Mouse (Mus musculus) right cerebral cortex, postnatal 36 days (tissue): Measurements from ENCODE around the gene Kcnq2.

Experiments
- DNase-seq, 2 experiments: peaks; one replicate each; pipeline ENCODE4 v3.0.0; 2022; ENCODE audit warnings: low spot score in 2 of 2, mixed read lengths in 1 of 2

Kcnq2 gene

DNA sequence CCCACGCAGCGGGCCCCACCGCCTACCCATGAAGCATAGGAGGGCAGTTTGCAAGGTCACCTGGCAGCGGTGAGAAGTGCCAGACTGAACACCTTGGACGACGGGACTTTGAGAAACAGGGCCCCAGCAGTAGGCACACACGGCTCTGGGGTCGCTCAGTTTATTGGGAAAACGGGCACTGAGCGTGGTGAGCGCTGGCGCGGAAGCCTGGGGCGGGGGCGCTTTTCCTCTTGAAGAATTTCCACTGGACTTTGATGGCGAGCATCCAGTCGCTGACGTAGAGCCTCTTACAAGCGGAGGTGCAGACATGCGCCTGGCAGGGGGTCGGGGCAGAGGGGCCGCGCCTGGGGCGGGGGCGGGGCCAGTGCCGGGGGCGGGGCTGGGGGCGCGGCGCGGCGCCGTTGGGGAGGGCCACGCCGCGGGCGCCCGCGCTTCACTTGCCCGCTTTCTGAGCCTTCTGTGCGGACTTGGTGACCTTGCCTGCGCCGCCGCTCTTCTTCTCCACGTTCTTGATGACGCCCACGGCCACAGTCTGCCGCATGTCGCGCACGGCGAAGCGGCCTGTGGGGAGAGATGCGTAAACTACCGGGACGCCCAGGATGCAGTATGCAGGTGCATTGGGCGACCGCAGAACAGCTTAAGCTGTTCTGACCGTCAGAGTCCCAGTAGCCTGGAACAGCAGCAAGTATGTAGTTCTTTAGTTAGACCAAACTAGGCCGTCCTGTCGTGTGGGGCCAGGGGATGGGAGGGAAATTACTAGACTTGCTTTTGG, 12.6 kb upstream of the Kcnq2 start:
- peak in 1 of 2 experiments; percentile 36 for DNase-seq

DNA sequence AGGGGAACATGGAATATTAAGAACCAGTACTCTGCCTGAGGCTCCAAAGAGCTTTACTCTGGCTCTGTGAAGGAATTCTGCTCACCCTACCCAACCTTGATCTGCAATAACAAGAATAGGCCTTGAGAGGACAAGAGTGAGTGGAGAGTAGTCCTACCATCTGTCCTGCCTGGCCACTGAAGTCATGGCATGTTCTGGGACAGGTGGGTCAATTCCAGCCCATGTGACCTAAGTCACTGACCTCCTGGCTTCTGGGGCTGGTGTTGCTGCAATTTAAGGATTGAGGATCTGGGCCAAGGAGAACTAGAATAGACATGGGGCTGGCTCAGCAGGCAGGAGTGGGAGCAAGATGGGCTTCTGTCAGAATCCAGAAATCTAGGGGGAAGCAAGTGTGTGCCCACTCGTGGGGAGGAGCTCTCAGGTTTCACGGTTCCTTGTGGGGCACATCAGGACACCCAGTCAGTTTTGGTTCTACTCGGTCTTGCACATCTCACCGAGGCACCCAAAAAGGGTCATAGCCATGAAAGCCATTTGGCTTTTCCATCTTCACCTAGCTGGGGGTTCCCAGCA, 12.0 kb upstream of the Kcnq2 start:
- no peak for DNase-seq

DNA sequence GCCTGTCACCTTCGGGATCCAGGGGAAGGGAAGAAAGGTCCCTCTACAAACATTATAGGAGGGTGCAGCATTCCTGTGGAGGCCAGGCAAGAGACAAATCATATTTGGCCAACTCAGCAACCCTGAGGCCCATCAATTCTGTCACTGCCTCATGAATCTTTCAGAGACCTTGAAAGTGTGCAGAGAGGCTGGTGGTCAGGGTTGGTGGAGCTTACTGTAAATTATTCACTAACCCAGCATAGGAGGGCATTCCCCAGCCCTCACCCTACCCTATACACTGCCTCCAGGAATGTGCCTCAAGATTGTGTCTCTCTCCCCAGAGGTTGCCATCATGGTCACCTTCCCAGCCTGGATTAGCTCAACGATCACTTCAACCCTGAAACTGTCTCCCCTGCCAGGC, 9.6 kb upstream of the Kcnq2 start:
- DNase-seq, result no peak

DNA sequence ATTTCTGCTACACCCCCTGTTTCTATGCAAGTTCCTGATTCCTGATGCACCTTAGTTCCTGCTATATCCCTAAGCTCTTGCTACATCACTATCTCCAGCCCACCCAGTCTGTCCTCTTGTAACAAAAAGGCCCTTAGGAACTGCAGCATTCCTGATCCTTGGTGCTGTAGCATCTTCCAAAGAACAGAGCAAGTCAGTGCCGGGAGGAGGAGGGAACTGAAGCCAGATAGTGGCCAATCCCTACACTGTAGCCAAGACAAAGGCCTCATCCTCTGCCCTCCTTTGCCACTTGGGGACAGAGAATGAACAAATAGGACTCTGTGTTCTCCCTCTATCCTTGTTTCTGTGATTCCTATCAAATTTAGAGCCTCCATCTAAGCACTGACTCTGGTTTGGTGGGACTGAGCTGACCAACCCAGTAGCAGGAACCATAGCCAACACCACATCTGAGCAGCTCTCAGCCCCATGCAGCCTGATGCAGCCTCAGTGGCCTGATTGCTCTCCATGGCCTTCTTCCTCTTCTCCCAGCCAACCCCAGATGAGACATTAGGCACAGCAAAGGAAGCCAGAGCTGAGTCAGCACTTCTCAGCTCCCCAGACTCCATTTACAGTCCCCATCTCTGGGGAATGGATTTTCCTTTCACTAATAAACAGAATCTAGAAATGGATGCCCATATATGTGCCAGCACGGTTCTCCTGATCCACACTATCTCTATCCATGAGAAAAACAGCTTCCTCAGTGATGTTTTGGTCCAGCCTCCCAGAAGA, 8.6 kb upstream of the Kcnq2 start:
- no peak for DNase-seq

DNA sequence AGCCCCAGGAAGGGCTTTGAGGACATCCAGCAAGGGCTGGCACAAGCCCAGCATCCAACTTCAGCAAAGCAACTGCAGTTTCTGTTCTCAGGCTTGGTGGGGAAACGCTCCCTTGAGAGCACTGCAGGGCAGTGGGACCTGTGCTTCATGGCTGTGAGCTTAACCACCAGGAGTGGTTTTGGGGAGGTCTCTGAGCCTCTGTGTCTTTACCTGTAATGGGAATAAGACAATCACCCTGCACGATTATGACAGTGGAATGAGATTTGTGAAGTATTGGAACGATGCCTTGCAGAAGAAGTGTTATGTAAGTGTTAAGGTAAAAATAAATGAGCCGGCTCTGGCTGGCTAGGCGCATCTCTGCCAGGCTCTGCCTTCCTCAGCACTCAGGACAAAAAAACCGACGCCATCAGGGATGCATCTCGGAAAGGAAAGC, 7.6 kb upstream of the Kcnq2 start:
- no peak for DNase-seq

DNA sequence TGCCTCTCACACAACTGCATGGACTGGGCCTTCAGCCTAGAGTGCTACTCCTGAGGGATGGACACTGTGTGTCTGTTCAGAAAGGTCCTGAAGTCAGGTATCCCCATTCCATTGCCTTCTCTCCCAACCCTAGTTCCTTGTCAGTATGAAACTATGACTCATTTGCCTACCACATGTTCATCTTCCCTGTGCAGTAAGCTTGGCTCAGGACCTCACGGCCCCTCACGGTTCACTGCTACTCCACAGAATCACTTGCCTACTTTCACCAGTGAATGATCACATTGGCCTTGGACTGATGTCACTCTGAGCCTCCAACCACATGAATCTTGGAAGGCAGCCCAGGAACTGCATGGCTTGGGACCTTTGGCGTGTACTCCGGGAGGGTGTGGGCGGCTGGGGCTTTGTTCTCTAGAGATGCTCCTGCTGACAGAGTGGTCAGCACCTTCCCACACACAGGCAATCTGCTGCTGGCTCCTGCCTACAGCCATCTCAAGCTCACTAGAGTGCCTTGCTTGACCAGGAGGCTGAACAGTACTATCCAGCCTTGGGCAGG, 4.6 kb upstream of the Kcnq2 start:
- no peak for DNase-seq

DNA sequence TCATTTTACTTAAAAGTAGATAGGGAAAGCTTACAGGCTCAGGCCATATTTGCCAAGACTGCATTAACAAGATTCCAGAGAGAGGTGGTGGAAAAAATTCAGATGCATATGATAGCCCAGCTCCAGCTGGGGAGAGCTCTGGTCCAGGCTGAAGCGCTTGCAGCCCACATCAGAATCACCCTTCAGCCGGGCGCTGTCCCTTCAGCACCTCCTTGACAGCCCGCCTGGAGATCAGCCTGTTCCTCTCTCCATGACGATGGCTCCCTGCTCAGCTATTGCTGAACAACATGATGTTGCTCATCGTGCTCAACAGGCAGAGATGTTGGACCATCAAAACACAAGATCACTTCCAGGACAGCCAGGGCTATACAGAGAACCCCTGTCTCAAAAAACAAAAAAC, 1.8 kb upstream of the Kcnq2 start:
- no peak for DNase-seq

DNA sequence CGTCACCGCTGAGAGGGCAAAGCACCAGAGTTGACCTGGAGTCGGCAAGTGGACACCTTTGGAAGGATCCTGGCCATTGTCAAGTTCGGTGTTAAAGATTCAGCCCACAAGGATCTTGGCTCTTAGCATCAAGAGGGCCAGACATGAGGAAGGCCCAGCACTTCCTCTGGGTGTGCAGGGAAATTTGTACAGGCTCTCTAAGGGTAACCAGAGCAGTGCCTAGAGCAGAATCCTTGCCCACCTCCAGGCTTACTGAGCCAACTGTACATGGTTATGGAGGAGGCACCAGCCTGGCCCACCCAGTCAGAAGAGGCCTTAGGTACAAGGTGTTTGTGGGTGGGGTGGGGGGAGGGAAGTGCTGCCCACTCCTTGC, 332 bp upstream of the Kcnq2 start:
- no peak for DNase-seq

DNA sequence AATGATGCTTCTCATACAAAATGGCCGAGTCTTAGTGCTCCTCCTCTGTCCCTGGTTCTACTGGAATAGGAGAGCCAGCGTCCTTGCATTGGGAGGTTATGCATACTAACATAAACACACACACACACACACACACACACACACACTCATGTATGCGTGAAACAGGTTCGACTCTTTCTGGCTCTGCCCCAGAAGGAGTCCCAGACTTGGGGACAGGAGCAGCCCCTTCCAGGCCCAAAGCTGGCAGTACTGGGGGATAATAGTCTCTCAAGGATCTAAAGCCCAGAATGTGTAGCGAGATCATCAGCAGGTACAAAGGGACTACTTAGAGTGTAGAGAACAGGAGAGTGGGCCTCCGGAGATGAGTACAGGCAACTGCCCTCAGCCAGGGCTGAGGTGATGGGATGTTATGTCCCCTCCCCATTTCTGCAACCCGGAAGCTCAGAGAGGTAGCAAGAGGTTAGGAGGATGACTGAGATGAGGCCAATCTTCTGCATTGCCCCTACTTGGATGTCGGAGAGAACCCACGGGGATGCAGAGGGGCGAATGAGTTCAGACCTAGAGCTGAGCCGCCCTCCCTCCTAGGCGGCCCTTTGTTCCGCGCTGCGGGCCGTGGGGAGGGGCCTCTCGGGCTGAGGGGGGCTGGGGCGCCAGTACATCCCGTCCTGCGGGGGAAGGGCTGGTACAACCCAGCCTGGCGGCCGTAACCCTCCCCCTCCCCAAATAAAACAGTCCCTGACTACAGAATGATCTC, 1.1 kb downstream of the Kcnq2 start:
- no peak for DNase-seq

DNA sequence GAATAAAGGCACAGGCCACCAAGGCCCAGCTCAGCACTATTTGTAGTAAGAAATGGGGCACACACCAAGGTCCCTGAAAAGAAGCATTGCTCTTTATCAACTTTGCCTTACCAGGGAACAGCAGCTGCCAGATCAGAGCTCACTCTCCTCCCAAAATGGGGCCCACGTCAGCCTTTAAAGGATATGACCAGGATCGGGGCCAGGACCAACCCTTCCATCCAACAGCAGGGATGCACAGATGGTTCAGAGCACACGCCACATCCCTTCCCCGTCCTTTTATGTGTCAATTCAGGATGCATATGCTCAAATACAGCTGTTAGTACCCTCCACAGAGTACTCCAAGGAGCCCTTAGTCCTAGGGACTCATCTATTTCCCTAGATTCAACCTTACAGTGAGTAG, 4.9 kb downstream of the Kcnq2 start:
- DNase-seq, result no peak

DNA sequence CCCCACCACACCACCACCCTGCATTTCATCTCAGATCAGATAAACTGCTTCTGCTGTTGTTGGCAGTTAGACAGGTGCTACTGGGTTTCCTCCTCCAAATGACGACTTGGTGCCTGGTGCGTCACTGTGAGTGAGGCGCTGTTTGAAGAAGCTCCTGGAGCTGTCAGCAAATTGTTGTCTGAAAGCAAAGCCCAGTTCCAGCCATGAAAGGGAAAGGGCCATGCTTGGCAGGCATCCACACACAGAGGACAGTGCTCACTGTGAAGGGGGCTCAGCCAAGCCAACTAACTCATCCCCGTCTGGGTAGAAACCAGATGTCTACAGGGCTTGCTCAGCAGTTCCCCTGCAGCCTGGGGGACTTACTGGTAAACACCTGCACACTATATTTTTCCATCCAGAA, 6.1 kb downstream of the Kcnq2 start:
- peak in 1 of 2 experiments; percentile 51 for DNase-seq

DNA sequence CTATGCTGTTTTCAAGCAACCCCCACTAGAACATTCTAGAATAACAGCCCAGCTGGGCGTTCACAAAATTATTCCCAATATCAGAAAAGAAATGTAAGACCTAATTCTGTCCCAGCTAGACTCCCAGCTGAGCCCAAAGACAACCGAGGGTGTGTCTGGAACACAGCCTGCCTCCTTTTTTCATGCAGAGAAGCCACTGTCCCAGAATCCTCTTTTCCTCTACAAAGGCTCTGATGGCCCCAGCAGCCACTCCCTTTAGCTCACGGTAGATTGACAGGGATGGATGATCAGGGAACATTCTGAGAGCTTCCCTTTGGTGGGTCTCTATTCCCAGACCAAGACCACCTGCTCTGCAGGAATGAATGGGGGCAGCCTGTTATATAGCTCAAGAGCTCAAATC, 7.3 kb downstream of the Kcnq2 start:
- no peak for DNase-seq

DNA sequence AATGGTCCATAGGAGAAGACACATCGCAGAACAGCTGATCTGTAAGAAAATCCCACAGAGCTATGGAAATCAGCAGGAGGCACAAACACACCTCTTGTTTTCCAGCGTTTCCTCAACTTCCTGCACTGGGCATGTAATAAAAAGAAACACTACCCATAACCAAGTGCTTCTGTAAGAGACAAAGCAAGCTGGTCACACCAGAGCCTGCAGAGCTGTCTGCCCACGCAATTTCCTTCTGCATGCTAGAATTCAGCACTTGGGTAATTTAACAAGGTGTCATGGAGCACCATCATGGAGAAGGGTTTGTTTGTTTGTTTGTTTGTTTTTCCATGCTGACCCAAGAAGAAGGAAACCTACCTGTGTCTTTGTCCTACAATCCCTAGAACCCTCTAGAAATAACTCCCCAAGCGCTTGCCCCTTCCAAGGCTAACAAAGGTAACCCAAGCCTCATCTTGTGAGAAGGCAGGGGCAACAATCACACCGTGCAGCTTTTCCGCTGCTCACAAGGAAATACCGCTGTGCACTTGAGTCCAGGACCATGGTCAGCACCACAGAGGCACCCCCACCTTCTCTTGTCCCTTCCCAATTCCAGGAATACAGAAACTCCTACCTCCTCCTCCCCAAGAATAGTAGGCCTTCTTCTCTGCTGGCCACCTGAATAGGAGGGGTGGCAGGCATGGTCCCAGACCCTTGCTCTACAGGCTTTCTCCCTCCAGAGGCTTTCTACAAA, 9.2 kb downstream of the Kcnq2 start:
- no peak for DNase-seq

DNA sequence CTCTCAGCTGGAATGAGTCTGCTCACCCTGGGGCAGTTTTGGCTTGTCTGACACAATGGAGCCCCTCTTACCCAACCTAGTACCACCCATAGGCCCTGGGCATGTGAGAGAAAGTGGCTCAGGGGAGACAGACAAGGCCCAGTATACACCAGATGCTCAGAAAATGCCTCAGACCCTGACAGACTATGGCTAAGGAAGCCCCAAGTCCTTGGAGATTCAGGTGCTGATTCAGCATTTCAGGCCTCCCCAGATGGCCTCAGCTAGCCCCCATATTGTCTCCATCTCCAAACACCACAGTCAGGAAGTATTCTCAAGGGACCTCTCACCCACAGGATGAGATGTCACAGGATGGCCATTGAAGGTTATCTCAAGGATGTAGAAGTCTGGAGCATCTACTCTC, 12.5 kb downstream of the Kcnq2 start:
- no peak for DNase-seq

DNA sequence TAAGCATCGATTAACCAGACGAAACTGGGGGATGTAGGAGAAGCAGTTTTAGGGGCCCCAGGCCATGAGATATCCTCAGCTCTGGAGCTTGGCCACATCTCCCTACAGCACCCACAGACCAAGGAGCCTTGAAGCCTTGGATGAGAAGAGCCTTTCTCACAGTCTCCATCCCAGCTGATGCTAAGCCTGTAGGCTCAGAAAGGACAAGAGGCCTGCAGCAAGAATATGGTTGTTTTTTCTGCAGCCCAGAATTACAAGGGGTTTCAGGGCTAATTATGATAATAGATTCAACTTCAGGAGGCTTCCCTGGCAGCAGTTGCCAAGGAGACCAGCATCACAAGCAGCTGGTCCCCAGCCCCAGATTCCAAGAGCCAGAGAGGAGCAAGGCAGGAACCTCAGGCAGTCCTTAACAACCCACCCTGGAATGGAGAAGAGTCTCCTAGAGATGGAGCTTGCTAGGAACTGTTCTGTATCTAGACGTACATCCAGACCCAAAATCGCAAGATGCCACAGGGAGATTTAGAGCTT, 14.1 kb downstream of the Kcnq2 start:
- no peak for DNase-seq

DNA sequence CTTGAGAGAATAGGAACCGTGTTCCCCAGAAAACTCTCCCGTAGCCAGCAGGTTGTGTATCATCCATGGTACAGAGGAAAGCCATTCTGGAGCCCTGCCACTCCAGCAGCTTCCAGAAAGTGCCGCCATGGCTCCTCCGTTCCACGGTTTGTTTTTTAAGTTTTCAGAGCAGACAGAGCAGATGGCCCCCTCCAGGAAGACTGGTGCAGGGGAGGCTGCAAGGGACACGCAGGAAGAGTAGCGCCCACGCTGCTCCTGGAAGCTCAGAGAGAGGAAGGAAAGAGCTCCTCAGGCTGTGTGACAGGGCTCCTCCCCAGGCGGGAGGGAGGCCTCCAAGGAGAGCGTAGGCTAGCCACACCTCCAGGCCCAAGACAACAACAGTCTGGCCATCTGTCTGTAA, 15.1 kb downstream of the Kcnq2 start:
- DNase-seq, result peak; percentile 91 to 94

DNA sequence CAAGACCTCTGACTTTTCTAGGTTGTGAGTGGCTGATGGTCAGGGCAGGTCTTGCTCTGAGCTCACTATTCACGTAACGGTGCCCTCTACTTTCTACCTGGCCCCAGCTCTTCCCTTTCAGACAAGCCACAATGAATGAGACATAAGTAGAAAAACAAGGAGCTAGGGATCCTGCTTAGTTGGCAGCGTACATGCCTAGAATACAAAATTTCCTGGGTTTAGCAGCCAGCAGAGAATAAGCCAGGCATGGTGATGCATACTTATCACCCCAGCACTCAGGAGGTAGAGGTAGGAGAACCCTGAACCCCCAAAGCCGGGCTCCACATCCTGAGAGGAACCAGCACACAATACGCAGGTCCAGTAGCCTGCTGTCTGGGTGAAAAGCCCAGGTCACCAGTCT, 18.7 kb downstream of the Kcnq2 start:
- DNase-seq, result no peak

DNA sequence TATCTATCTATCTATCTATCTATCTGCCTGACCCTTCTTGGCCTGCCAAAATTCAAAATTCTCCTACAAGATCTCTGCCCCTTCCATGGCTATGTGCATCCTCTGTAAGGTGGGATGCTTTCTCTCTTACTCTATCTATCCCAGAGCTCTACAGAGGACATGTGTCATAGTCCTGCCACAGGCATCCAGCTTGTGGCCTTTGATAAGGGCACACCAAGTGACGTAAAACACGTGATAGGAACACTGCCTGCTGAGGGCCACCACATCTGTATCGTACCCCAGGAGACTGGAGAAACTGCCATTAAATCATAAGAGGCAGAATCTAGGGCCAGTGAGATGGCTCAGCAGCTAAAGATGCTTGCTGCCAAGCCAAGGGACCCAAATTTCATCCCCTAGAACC, 19.7 kb downstream of the Kcnq2 start:
- no peak for DNase-seq

DNA sequence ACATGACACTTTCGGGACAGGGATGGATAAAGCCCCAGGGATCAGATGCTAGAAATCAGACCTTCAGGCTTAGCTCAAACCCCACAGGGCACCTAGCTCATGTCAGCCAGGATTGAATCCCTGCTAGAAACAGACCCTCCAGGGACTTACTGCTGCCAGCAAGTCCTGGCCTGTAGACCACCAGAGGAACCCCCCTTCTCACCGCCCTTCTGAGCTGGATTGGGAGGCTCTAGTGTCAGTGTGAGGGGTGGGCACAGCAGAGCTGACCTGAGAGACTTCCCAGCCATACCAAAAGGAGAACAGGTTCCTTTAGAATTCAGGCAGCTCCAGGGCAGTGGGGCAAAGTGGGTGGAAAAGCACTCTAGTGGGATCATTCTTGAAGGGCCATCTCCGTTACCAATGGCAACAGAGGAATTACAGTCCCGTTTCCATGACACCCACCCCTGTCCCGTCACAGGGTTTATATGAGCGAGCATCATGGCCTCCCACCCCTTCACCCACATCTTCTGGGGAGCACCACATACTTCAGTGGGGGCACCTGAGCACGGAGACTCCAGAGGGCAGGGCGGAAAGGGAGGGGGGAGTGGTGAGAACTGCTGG, 21.2 kb downstream of the Kcnq2 start:
- no peak for DNase-seq

DNA sequence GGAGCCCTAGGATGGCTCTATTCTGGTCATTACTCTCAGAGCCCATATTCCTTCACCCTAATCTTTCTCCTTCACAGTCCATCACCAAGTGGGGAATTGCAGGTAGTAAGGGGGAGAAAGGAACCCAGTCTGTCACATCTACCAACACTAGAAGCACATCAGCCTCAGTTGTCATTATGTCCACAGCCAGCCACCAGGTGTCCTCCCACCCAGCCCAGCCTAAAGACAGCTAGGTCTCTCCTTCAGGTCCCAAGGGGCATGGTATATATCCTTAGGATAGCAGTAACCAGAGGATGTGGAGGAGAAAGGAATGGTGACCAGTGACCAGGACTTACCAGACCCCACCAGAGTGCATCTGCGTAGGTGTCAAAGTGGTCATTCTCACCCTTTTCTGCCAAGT, 23.4 kb downstream of the Kcnq2 start:
- DNase-seq, result no peak

DNA sequence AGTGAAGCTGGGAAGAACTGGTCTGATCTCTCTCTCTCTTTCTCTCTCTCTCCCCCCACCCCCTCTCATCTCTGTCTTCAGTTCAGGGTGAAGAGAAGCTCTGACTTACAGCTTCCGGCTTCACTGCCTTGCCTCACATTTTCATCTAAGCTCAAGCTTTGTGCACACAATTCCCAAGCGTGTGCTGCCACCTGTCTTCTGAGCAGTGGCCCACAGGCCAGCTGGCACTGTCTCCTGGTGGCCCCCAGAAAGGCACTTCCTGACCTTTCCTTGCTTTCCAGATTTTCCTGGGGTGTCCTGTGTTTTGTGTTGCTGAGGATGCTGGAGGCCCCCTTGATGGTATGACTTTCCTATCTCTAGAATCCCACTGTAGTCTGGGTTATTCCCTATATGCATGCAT, 31.0 kb downstream of the Kcnq2 start:
- DNase-seq, result no peak
